Mouse (Mus musculus) adrenal gland, adult (tissue): ENCODE data around the gene Strap.
A peak's percentile ranks its signal among the peaks of the same experiment; 100 is the strongest.
"Not testable (repeated sequence)": the region's sequence is repeated elsewhere in the genome, so short reads cannot be mapped to it uniquely, and the experiment has no call there.

Source experiments
- DNase-seq, 2 experiments: peaks; one replicate each; pipeline ENCODE4 v3.0.0; 2022 to 2023; ENCODE audit warnings: low spot score in 1 of 2; ENCODE audit not compliant: inconsistent age in 2 of 2

Strap gene

DNA sequence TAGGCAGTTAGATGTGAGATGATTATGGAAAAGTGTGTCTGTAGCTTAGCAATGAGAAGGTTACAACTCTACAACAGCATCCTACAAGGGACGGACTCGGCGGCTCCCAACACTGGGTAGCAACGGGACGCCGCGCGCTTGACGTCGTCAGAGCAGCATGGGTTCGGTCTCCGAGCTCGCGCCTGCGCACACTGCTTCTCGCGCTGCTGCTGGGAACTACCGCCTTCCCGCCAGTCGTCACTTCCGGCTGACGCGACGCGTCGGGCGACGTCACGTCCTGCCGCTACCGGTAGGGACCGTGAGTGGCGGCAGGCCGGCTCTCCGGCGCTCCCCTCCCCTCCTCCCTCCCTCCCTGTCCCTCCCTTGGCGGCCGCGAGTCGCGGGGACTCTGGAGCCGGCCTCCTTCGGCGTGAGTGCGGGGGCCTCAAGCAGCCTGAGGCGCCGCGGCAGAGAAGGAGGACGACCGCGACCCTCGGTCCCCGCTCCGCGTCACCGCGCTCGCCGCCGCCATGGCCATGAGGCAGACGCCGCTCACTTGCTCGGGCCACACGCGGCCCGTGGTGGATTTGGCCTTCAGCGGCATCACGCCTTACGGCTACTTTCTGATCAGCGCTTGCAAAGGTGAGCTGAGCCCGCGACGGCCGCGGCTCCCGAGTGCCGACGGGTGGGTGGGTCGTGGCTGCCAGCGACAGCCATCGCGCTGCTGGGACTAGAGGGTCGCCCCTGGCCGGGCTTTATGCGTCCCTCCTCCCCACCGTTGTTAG, at the start of gene Strap:
TSS of gene Strap (plus strand) at position 233 of the 764 bp plus-strand sequence.
- peak; percentile 94 to 96 for DNase-seq

DNA sequence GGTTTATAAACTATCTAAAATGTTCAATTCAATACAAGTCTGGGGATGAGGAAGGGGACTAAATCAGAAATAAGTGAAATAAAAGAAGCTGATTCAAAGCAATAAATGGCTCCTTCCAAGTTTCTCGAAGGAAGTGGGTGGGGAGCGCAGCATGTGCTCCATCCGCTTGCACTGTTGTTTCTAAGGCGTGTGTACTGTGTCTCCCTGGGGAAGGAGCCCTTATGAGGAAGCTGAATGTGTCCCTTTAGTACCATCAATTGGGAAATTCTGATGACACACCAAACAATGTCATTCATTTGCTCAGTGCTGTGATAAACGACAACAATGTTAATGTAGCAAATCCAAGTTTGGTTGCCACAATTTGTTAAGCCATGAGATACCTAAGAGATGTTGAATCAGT, 47.2 kb upstream of the Strap start:
- no peak for DNase-seq

DNA sequence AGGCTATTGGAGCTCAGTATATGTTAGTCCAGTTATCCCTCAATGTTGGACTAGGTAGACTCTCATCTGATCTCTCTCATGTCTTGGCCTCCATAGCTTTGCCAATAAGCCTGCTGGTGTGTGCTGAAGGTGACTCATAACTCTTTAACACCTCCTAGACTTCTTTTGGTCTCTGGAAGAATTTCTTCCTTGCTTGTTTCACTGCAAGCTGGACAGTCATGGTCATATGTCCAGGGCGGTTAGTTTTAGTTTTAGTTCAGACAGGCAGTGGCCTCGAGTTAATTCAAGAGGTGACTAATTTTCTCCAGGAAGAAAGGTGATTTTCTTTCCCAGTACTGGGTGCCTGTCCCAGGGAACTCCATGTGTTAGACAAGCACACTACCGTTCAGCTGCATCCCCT, 46.8 kb upstream of the Strap start:
- peak in 1 of 2 experiments; percentile 40 for DNase-seq

DNA sequence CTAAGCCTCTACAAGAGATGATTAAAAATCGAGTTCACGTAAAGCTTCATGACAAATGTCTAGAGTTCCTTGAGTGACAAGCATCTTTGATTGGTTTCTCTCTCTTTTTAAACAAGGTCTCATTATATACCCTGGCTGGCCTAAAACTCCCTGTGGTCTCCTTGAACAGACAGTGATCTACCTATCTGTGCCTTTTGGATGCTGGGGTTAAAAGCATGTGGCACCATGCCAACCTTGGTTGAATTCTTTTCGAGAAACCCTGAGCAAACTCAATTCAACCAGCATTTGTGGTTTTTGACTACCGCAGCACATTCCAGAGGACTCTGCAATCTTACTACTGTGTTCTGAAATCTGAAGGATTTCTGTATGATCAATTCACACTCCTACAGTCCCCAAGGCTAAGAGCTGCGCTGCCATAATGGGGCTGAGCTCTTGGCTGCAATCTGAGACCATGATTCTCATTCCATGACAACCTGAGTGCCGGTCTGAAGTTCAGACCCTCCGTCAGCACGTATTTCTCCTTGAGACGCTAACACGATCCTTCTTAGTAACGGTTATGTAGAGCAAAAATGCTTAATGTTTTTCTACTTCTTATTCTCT, 46.3 kb upstream of the Strap start:
- DNase-seq, result peak; percentile 31 to 63

DNA sequence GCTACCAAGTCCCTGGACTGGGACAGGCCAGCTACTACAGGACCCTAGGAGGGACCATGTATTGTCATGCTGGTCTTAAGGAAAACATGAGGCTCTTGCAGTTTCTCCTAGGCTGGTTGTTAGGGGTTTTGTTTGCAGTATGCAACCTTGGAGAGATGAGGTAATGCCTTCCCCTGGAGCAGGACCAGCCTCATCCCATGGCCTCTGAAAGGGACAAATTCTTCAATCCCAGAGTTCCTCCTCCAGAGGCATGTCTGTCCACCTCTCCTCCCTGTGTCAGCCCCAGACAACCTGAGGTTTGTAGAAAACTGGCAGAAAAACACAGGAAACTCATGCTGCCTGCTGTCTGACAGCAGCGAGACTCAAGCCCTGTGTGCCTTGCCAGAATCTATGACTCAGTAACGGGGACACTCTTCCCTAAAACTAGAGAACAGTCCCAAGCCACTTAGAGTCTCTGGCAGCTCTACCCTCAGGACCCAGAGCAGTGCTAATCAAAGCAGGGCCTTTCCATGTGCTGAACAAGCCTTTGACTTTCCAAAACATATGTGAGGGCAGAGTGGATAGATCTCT, 44.2 kb upstream of the Strap start:
- peak; percentile 70 to 90 for DNase-seq

DNA sequence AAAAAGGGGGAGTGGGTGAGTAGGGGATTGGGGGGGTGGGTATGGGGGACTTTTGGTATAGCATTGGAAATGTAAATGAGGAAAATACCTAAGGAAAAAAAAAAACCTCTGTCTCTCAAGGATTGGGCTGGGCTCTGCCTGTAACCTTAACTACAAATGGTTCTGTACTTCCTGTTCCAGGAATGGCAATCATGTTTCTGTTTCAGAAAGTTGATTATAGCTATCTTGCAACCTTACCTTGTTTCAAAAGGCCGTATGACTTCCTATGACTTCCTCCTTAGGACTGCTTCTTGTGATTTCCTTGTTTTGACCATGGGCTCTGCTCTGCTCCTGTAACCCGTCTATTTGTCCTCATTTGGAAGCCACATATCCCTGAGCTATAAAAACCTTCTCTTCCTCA, 40.6 kb upstream of the Strap start:
- no peak for DNase-seq

DNA sequence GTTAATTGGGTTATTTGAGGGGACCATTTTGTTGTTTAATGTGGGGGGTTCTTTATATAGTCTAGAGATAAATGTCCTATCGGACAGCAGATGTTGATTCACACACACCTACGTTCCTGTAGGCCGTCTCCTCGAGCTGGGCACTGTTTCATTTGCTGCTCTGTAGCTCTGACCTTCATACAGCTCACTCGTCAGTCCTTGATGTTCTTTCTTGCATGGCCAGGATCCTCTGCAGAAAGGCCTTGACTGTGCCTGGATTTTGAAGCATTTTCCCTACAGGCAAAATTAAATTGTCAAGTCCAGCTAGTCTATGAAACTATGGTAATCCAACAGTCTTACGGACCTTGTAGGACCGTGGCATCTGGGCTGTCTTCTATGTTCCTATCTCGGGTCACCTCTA, 39.8 kb upstream of the Strap start:
- peak; percentile 73 to 87 for DNase-seq

DNA sequence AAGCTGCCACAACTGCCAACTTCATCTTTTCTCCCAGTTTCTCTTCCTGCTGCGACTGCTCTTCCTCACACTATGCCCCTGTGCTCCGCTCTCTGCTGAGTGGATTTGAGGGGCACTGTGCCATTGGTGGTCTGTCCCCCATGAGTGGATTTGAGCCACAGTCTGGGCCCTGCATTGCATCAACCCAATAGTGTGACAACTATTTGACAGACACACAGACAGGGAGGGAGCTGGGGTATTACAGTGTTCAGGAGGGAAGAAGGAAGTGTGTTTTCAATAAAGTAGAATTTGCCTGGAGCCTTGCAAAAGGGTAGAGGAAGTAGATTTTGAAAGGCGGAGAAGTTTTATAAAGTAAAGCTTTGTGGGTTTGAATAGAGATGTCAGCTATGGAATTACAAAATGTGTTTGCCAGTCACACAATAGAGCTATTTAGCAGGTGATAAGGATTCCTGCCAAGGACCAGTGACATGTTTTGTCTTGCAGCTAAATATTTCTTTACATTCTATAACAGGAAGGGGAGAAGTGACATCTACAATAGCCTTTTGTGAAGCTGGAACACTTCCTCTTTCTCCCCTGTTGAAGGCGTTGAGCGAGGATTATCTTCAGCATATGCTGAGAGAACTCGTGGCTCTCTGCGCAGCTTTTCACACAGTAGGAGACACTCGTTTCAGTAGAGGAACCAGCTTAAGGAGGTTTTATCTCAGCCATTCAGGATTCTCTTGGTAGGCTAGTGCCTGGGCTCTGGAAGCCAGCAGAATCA, 38.3 kb upstream of the Strap start:
- DNase-seq, result peak in 1 of 2 experiments; percentile 36

DNA sequence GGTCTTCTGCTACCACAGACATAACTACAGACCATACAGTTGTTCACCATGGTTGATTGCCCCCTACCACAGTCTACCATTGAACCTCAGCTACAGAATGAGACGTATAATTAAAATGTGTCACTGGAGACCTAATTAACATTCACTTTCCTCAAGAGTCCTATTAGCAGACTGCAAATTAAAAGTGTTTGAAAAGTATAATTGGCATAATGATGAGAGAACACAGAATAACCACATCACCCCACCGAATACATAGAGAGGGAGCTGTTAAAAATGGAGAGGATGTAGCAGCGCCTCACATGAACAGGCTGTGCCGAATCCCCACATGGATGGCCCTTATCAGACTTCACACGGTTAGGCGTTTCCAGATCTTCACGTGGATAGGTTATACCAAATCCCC, 35.4 kb upstream of the Strap start:
- DNase-seq, result no peak

DNA sequence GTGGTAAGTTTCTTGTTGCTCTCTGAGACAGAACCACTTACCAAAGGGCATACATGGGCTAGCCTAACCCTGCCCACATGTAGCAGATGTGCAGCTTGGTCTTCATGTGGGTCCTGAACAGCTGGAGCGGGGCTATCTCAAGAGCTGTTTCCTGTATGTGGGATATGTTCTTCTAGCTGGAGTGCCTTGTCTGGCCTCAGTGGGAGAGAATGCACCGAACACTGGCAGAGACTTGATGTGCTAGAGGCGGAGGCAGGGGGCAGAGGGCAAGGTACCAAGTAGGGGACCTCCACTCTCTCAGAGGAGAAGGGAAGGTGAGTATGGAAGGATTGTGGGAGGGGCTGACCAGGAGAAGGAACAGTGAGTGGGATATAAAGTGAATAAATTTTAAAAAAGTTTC, 32.7 kb upstream of the Strap start:
- DNase-seq, result peak in 1 of 2 experiments; percentile 44

DNA sequence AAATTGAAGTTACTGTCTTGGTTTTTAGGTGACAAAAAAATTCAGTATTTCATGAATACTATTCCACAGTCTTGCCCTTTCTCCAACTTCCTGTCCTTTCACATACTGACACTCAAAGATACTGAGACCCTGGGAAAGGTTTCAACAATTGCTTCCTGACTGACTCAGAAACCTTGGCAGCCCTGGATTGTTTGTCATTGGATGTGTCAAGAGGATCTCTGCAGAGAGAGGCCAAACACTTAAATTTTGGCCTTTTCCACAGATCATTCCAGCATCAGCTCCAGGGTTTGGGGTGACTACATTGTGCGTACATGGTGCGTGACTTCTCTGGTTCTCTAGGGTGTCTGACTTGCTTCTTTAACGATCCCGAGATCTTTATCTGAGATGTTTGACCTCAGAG, 32.0 kb upstream of the Strap start:
- peak; percentile 74 to 94 for DNase-seq

DNA sequence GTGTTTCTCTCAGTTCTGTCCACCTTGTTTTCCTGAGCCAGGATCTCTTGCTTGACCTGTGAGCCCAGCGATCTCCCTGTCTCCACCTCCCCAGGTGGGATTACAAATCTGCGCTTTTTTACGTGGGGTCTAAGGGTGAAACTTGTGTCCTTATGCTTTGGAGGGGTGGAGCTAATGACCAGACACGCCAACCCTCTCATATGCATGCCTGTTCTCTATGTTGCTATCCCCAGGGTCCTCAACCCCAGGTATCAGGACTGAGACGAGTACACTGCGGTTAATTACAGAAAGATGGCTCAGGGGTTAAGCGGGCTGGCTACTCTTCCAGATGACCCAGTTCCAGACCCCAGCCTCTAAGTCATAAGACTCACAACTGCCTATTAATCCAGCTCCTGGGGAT, 31.4 kb upstream of the Strap start:
- no peak for DNase-seq

DNA sequence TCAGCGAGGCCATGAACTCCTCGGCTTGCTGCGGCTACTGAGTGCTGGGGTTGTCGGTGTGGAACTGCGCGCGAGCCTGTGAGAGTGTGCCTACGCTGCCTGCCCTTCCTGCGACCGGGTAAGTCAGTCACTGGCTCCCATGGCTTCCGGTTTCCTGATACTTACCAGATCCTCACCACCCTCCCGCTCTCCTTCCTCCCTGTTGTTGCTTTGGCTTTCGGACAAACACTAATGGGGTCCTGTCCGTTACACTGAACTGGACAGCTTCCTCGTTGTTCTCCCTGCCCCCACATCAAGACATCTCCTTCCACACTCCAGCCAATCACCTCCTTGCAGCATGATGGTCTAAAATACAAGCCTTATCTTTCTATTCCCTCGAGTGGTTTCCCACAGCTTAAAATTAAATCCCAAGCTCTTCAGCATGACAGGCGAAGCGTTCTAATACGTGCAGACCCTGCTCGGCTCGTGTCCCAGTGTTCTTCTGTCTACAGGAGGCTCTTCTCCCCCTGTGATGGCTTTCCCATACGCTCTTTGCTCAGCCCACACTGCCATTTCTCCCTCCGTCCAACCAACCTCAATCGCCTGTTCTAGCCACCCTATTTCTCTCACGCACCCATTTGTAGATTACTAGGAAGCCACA, 30.5 kb upstream of the Strap start:
- DNase-seq, result peak in 1 of 2 experiments; percentile 47

DNA sequence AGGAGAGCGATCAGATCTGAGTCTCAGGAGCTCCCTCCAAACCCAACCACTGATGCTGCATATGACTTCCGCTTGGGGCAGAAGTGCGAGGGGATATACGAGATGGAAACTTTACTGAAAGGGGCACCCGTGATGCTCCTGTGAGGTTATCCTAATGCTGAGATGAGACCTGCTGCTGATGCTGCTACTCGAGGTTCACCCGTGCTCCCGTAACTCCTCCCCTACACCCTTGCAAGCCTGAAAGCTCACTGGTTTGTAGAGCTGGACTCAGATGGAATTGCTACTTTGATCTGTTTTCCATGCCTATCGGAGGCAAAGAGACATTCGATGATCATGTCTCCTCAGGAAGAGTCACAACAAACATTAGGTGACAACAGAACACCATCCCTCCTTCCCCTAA, 28.7 kb upstream of the Strap start:
- DNase-seq, result no peak

DNA sequence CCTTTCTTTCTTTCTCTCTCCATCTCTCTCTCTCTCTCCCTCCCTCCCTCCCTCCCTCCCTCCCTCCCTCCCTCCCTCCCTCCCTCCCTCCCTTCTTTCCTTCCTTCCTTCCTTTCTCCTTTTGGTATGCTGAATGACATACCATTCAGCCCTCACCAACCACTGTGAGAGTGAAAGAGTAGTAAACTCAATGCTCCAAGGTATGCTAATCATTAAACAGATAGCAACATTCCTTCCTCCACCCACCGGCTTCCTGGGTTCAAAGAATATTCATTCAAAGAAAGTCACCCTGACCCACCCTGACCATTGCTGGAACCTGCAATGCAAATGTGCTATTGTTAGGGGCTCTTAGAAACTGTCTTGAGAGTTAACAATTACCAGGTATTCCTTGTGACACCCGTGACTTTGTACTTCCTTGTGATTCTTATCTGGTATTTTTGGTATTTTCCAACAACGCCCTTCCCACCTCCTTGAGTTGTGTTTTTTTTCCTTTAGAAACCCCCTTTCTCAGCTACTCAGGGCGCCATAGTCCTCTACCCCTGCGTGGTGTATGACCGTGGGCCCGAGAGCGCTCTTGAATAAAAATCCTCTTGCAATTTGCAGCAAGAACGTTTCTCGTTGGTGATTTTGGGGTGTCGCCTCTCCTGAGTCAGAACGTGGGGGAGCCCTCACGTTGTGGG, 26.0 kb upstream of the Strap start:
- not testable (repeated sequence) for DNase-seq

DNA sequence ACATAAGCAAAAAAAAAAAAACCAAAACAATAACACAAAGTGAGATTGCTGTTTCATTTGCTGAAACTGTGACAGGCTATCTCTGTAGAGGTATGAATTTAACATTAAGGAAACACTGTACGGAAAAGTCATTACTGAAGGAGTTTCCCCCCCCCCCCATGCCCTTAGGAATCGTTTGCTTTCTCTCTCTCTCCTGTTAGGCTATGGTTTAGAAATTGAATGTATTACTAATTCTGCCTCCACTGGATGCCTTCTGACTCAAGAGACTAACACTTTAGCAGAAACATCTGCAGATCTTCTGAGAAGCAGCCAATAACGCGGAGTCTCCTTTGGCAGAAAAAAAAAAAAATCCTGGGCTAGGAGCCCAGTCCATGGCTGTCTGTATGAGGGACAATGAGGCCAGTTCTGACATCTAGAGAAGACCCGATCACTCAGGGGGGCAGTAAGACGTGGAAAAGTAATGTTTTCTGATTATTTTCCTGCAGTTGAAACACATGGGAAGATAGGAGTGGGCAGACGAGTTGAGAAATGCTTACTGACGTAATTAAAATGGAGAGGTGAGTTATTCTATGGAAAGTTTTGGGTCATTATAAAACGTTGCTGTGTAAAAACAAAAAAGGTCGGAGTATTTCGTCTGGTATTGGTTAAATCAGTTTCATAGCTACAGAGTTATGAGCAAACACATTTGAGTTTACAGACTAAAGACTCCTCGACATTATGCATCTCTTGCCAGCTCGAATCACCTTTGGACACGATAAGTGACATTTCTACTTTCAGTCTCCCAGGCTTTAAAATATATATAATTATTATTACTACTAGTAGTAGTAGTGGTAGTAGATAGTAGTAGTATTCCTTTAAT, 24.5 kb upstream of the Strap start:
- no peak for DNase-seq

DNA sequence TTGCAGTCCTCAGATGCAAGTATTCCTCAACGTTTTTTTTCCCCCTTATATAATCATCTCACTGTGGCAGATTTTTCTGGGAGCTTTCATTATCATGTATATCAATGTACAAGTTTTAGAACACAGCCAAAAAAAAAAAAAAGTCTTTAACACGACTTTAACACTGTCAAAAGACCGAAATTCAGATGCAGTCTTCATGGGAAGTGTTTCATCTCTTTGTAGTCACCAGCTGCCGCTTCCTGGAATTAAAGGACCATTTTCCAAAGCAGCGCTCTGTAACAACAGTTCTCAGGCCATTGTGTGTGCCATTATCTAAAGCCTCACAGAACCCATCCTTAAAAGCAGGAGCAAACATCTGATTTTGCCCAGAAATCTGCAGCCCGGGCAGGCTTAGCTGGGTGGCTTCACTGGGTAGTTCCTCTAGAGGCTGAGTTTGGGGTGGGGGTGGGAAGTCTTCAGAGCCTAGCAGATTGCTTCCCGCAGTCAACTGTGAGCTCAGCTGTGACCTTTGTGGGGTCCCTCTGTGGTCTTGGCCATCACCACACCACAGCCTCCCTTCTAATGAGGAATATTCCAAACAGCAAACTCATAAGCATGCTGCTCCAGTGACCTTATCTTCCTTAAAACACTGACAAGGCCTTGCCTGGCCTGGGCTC, 22.1 kb upstream of the Strap start:
- DNase-seq, result no peak

DNA sequence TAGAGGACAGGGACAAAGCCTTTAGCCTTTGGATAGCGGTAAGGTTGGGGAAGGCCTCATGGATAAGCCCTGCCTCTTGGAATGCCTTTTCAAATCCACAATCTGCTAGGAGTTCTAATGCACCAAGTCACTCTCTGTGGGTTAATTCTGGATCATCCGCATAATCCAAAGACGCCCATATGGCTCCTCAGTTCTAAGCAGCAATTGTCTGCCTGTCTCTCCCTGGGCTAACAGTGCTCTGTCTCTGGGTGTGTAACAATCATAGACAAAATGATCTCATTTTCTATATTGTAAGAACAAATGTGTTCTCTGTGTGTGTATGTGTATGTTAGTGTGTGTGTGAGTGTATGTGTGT, 21.6 kb upstream of the Strap start:
- DNase-seq, result peak in 1 of 2 experiments; percentile 55

DNA sequence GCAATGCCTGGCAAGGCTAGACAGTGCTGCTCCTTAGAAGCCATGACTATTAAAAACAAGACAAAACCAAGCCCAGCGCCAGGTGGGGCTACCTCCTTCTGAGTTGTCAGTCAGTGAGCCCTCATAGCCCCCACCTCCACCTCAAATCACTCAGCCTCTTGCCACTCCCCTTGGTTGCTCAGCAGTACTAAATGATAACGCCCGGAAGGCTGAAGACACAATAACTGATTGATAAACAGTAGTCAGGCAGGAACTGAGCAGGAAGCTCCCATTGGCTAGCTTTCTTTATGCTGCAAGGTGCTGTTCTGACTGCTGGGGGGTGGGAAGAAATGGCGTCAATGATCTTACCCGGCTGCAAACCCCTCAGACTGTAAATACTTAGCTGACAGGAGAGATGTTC, 18.1 kb upstream of the Strap start:
- DNase-seq, result no peak
